Mouse (Mus musculus) forebrain, postnatal 0 days (tissue): Measurements from ENCODE around the gene Vps41. TPM values are rescaled to one million over a fixed set of nuclear protein-coding genes. Genes with fewer than 3 reads are reported as not detected.

Source experiments
- ATAC-seq: fragments of 200-750 bp; cut with Nextera tagmentation; 2 replicates; pipeline ENCODE4 v1.8.0; 2017; ENCODE audit warnings: mild to moderate bottlenecking, moderate library complexity
- DNase-seq: peaks from one replicate; pipeline ENCODE4 v3.0.0-alpha.2; 2015
- H3K27ac ChIP-seq: fragments of 300-500 bp; sonication (generic); 2 replicates; pipeline ENCODE4 v1.5.1; 2014; ENCODE audit warnings: low read depth, mild to moderate bottlenecking, antibody characterized with exemption, low read length, moderate library complexity, mixed read lengths
- H3K27me3 ChIP-seq: fragments of 300-500 bp; sonication (generic); 2 replicates; pipeline ENCODE4 v1.6.1; 2014; ENCODE audit warnings: mild to moderate bottlenecking, low read length, mixed read lengths; ENCODE audit not compliant: insufficient read depth
- H3K36me3 ChIP-seq: fragments of 300-500 bp; sonication (generic); 2 replicates; pipeline ENCODE4 v1.6.1; 2014; ENCODE audit warnings: mild to moderate bottlenecking, moderate library complexity; ENCODE audit not compliant: insufficient read depth
- H3K4me1 ChIP-seq: fragments of 300-500 bp; sonication (generic); 2 replicates; pipeline ENCODE4 v1.6.1; 2014; ENCODE audit warnings: antibody characterized with exemption; ENCODE audit not compliant: insufficient read depth
- H3K4me2 ChIP-seq: fragments of 300-500 bp; sonication (generic); 2 replicates; pipeline ENCODE4 v1.6.1; 2014; ENCODE audit warnings: low read depth, mild to moderate bottlenecking, moderate library complexity
- H3K4me3 ChIP-seq: fragments of 300-500 bp; sonication (generic); 2 replicates; pipeline ENCODE4 v1.5.1; 2014; ENCODE audit warnings: low read depth, low read length, mixed read lengths
- H3K9ac ChIP-seq: fragments of 300-500 bp; sonication (generic); 2 replicates; pipeline ENCODE4 v1.6.1; 2014; ENCODE audit warnings: mild to moderate bottlenecking
- H3K9me3 ChIP-seq: fragments of 300-500 bp; sonication (generic); 2 replicates; pipeline ENCODE4 v1.6.1; 2016; ENCODE audit warnings: low read length
- CTCF ChIP-seq: sonication (generic); IDR thresholded peaks from 2 replicates; pipeline ENCODE4 v1.5.1; 2016; ENCODE audit warnings: antibody characterized with exemption, control low read depth, low read depth
- WGBS: fragments of 180-500 bp; shearing (Covaris S2); extraction: QIAGEN DNeasy Blood & Tissue Kit; methylation state at CpG from one replicate; pipeline ENCODE4 v1.1.7; 2014; 5-methylcytosine and 5-hydroxymethylcytosine counted together
- polyA plus RNA-seq: library from polyadenylated mRNA; unstranded; fragments of >200 nt; fragmentation: Nextera tagmentation; extraction: Ambion mirVana; gene quantifications from 2 replicates; pipeline ENCODE4 v1.2.1, GENCODE M21; 2015
- total RNA-seq: library from RNA; depleted of rRNA; stranded (reverse); fragments of >200 nt; gene quantifications from 2 replicates; pipeline ENCODE4 v1.2.3, GENCODE M21; 2014

The Vps41 gene
- total and polyA plus RNA-seq, 2 experiments from 2014 or later = 105 to 137 TPM

GRCm38 (mm10) chr13:18858183-18858582 is 141.1 kb downstream of the Vps41 start:
- Histone ChIP-seq H3K27me3 (no peaks in the 10 kb centered on the region), H3K4me3 (no peak overlapping the region), H3K9ac (no peak overlapping the region), H3K4me1 (0 out of 2 replicates have a peak, but pooled peaks cover 6% of the 10 kb centered on the region), H3K36me3 (peaks cover 19% of the 10 kb centered on the region), H3K9me3 (no peaks in the 10 kb centered on the region), H3K27ac (no peak overlapping the region; the same call in 1 of the 2 replicates), H3K4me2 (no peak overlapping the region)
- ATAC-seq (no peak), DNase-seq (peak; percentile 9)
- no peak for TF ChIP-seq CTCF
- WGBS = 46% methylated on average over 4 of the region's 4 CpGs

GRCm38 (mm10) chr13:18859389-18859788 is 142.3 kb downstream of the Vps41 start:
- H3K27me3 ChIP-seq = no peaks in the 10 kb centered on the region
- no peak for ATAC-seq
- H3K4me3 ChIP-seq = no peak overlapping the region
- no peaks in the 10 kb centered on the region for H3K9me3 ChIP-seq
- no peak overlapping the region for H3K4me2 ChIP-seq
- 0 out of 2 replicates have a peak, but pooled peaks cover 6% of the 10 kb centered on the region for H3K4me1 ChIP-seq
- H3K36me3 ChIP-seq = peaks cover 21% of the 10 kb centered on the region
- no peak for TF ChIP-seq CTCF
- 79% methylated on average over 3 of the region's 3 CpGs for WGBS
- no peak for DNase-seq
- no peak overlapping the region for H3K27ac ChIP-seq
- H3K9ac ChIP-seq = no peak overlapping the region

GRCm38 (mm10) chr13:18868030-18868490 is 151.0 kb downstream of the Vps41 start:
- Histone ChIP-seq H3K9me3 (no peaks in the 10 kb centered on the region), H3K4me2 (no peak overlapping the region), H3K36me3 (peaks cover 23% of the 10 kb centered on the region), H3K27me3 (no peaks in the 10 kb centered on the region), H3K27ac (peak overlapping the region; percentile 54), H3K4me3 (no peak overlapping the region), H3K4me1 (no peaks in the 10 kb centered on the region), H3K9ac (no peak overlapping the region)
- TF ChIP-seq CTCF = peak; percentile 70
- DNase-seq (peak; percentile 58), ATAC-seq (peak; percentile 84)
- WGBS = 32% methylated on average over 5 of the region's 5 CpGs

- ATAC-seq (no peak), DNase-seq (no peak)
- Histone ChIP-seq H3K27ac (no peak overlapping the region), H3K4me3 (no peak overlapping the region), H3K27me3 (no peaks in the 10 kb centered on the region), H3K4me1 (no peaks in the 10 kb centered on the region), H3K9ac (no peak overlapping the region), H3K9me3 (no peaks in the 10 kb centered on the region), H3K4me2 (no peak overlapping the region), H3K36me3 (peaks cover 18% of the 10 kb centered on the region)
- TF ChIP-seq CTCF = no peak
- 94% methylated on average over 5 of the region's 5 CpGs for WGBS
These were observed 151.7 kb downstream of the Vps41 start for GRCm38 (mm10) chr13:18868825-18869224.

- Histone ChIP-seq H3K9ac (no peak overlapping the region), H3K4me3 (no peak overlapping the region), H3K27ac (no peak overlapping the region), H3K36me3 (no peaks in the 10 kb centered on the region), H3K4me2 (no peak overlapping the region), H3K9me3 (no peaks in the 10 kb centered on the region), H3K27me3 (no peaks in the 10 kb centered on the region), H3K4me1 (no peaks in the 10 kb centered on the region)
- no peak for TF ChIP-seq CTCF
- ATAC-seq (no peak), DNase-seq (no peak)
- WGBS = 79% methylated on average over 7 of the region's 7 CpGs
These were observed 158.2 kb downstream of the Vps41 start for GRCm38 (mm10) chr13:18875321-18875720.

GRCm38 (mm10) chr13:18892910-18893309 is 175.8 kb downstream of the Vps41 start:
- H3K27me3 ChIP-seq = no peaks in the 10 kb centered on the region
- H3K36me3 ChIP-seq = no peaks in the 10 kb centered on the region
- WGBS = 44% methylated on average over 9 of the region's 9 CpGs
- H3K9me3 ChIP-seq = no peaks in the 10 kb centered on the region
- no peak overlapping the region for H3K4me2 ChIP-seq
- no peak overlapping the region for H3K4me3 ChIP-seq
- peak; percentile 83 for ATAC-seq
- H3K4me1 ChIP-seq = no peaks in the 10 kb centered on the region
- peak; percentile 17 for DNase-seq
- H3K27ac ChIP-seq = no peak overlapping the region
- no peak overlapping the region for H3K9ac ChIP-seq
- no peak for TF ChIP-seq CTCF

GRCm38 (mm10) chr13:18896789-18897188 is 179.7 kb downstream of the Vps41 start:
- no peaks in the 10 kb centered on the region for H3K4me1 ChIP-seq
- H3K9me3 ChIP-seq = no peaks in the 10 kb centered on the region
- DNase-seq (no peak), ATAC-seq (no peak)
- TF ChIP-seq CTCF = no peak
- no peak overlapping the region for H3K27ac ChIP-seq
- no peaks in the 10 kb centered on the region for H3K36me3 ChIP-seq
- 91% methylated on average over 3 of the region's 3 CpGs for WGBS
- H3K27me3 ChIP-seq = no peaks in the 10 kb centered on the region
- no peak overlapping the region for H3K4me3 ChIP-seq
- no peak overlapping the region for H3K4me2 ChIP-seq
- no peak overlapping the region for H3K9ac ChIP-seq

- Histone ChIP-seq H3K4me2 (no peak overlapping the region), H3K36me3 (no peaks in the 10 kb centered on the region), H3K4me1 (no peaks in the 10 kb centered on the region), H3K27ac (no peak overlapping the region), H3K27me3 (no peaks in the 10 kb centered on the region), H3K9me3 (no peaks in the 10 kb centered on the region), H3K4me3 (no peak overlapping the region), H3K9ac (no peak overlapping the region)
- no peak for TF ChIP-seq CTCF
- DNase-seq = peak; percentile 35
- WGBS = 72% methylated on average over 6 of the region's 6 CpGs
- ATAC-seq = peak; percentile 80
These were observed 186.5 kb downstream of the Vps41 start for GRCm38 (mm10) chr13:18903623-18904022.
